Mouse (Mus musculus) thymus, adult 18-20 months (tissue): ENCODE results near the gene Ackr3.

Experiments
- DNase-seq, 2 experiments: peaks; one replicate each; pipeline ENCODE4 v3.0.0; 2022; ENCODE audit warnings: mixed read lengths in 2 of 2

The Ackr3 gene

GRCm38 (mm10) chr1:90205223-90205622 is 1.4 kb downstream of the Ackr3 start:
- DNase-seq, result no peak

GRCm38 (mm10) chr1:90206684-90207083 is 2.9 kb downstream of the Ackr3 start:
- no peak for DNase-seq

GRCm38 (mm10) chr1:90207279-90207678 is 3.5 kb downstream of the Ackr3 start:
- no peak for DNase-seq

GRCm38 (mm10) chr1:90207739-90208502 is 4.1 kb downstream of the Ackr3 start:
- DNase-seq, result no peak

- DNase-seq, result no peak
Measured at GRCm38 (mm10) chr1:90208503-90208860, 4.7 kb downstream of the Ackr3 start.

- DNase-seq, result no peak
Measured at GRCm38 (mm10) chr1:90209069-90209468, 5.3 kb downstream of the Ackr3 start.

GRCm38 (mm10) chr1:90209741-90210140 is 6.0 kb downstream of the Ackr3 start:
- DNase-seq, result no peak

GRCm38 (mm10) chr1:90210346-90210745 is 6.6 kb downstream of the Ackr3 start:
- no peak for DNase-seq

- DNase-seq, result no peak
Measured at GRCm38 (mm10) chr1:90210761-90211160, 7.0 kb downstream of the Ackr3 start.

- no peak for DNase-seq
Measured at GRCm38 (mm10) chr1:90212376-90212775, 8.6 kb downstream of the Ackr3 start.

GRCm38 (mm10) chr1:90212901-90213300 is 9.1 kb downstream of the Ackr3 start:
- DNase-seq, result no peak

- DNase-seq, result no peak
Measured at GRCm38 (mm10) chr1:90214021-90214420, 10.2 kb downstream of the Ackr3 start.

- DNase-seq, result no peak
Measured at GRCm38 (mm10) chr1:90214926-90215325, 11.1 kb downstream of the Ackr3 start.

- DNase-seq, result no peak
Measured at GRCm38 (mm10) chr1:90215881-90216280, 12.1 kb downstream of the Ackr3 start.

- DNase-seq, result no peak
Measured at GRCm38 (mm10) chr1:90216395-90216794, 12.6 kb downstream of the Ackr3 start.

- no peak for DNase-seq
Measured at GRCm38 (mm10) chr1:90220280-90220679, 16.5 kb downstream of the Ackr3 start.

- DNase-seq, result no peak
Measured at GRCm38 (mm10) chr1:90220844-90221243, 17.1 kb downstream of the Ackr3 start.

- no peak for DNase-seq
Measured at GRCm38 (mm10) chr1:90221811-90222361, 18.1 kb downstream of the Ackr3 start.

GRCm38 (mm10) chr1:90222427-90222901 is 18.7 kb downstream of the Ackr3 start:
- DNase-seq, result no peak

GRCm38 (mm10) chr1:90223006-90223405 is 19.2 kb downstream of the Ackr3 start:
- no peak for DNase-seq

GRCm38 (mm10) chr1:90225603-90226254 is 21.9 kb downstream of the Ackr3 start:
- no peak for DNase-seq

- DNase-seq, result no peak
Measured at GRCm38 (mm10) chr1:90227684-90228322, 24.0 kb downstream of the Ackr3 start.

- DNase-seq, result no peak
Measured at GRCm38 (mm10) chr1:90228323-90228697, 24.5 kb downstream of the Ackr3 start.

GRCm38 (mm10) chr1:90230611-90231010 is 26.8 kb downstream of the Ackr3 start:
- DNase-seq, result no peak
